Mouse (Mus musculus) thymus, postnatal 14 days (tissue): ENCODE data around the gene Crebrf.
A peak's percentile ranks its signal among the peaks of the same experiment; 100 is the strongest.

Experiments used
- DNase-seq: peaks from one replicate; pipeline ENCODE4 v3.0.0; 2021

The Crebrf gene

GRCm38 (mm10) chr17:26715271-26715758 is at the start of gene Crebrf:
TSS of gene Crebrf (plus strand) at chr17:26715650.
- DNase-seq: peak; percentile 99

GRCm38 (mm10) chr17:26671268-26671667 is 44.2 kb upstream of the Crebrf start:
- no peak for DNase-seq

- no peak for DNase-seq
Observed at GRCm38 (mm10) chr17:26675845-26676244, 39.6 kb upstream of the Crebrf start.

- peak; percentile 93 for DNase-seq
Observed at GRCm38 (mm10) chr17:26676252-26676615, 39.2 kb upstream of the Crebrf start.

GRCm38 (mm10) chr17:26676616-26677376 is 38.7 kb upstream of the Crebrf start:
- no peak for DNase-seq

- no peak for DNase-seq
Observed at GRCm38 (mm10) chr17:26677711-26678637, 37.5 kb upstream of the Crebrf start.

- DNase-seq: no peak
Observed at GRCm38 (mm10) chr17:26681276-26681675, 34.2 kb upstream of the Crebrf start.

GRCm38 (mm10) chr17:26686334-26687000 is 29.0 kb upstream of the Crebrf start:
- DNase-seq: no peak

- no peak for DNase-seq
Observed at GRCm38 (mm10) chr17:26688795-26689735, 26.4 kb upstream of the Crebrf start.

GRCm38 (mm10) chr17:26689810-26690209 is 25.6 kb upstream of the Crebrf start:
- no peak for DNase-seq

GRCm38 (mm10) chr17:26690236-26690635 is 25.2 kb upstream of the Crebrf start:
- DNase-seq: no peak

- DNase-seq: no peak
Observed at GRCm38 (mm10) chr17:26691110-26691509, 24.3 kb upstream of the Crebrf start.

GRCm38 (mm10) chr17:26693424-26693823 is 22.0 kb upstream of the Crebrf start:
- no peak for DNase-seq

- DNase-seq: no peak
Observed at GRCm38 (mm10) chr17:26694171-26694570, 21.3 kb upstream of the Crebrf start.

GRCm38 (mm10) chr17:26695193-26695592 is 20.3 kb upstream of the Crebrf start:
- no peak for DNase-seq

GRCm38 (mm10) chr17:26698846-26699245 is 16.6 kb upstream of the Crebrf start:
- DNase-seq: peak; percentile 45

GRCm38 (mm10) chr17:26699819-26700616 is 15.4 kb upstream of the Crebrf start:
- no peak for DNase-seq

- DNase-seq: no peak
Observed at GRCm38 (mm10) chr17:26701565-26701964, 13.9 kb upstream of the Crebrf start.

GRCm38 (mm10) chr17:26702621-26703020 is 12.8 kb upstream of the Crebrf start:
- DNase-seq: no peak

- no peak for DNase-seq
Observed at GRCm38 (mm10) chr17:26703671-26704070, 11.8 kb upstream of the Crebrf start.
